Mouse (Mus musculus) embryo, embryonic 10.5 days (tissue): Measurements from ENCODE around the gene Ccnl2.

Experiments
- DNase-seq: peaks from one replicate; pipeline ENCODE4 v3.0.0-alpha.2; 2015; ENCODE audit warnings: low spot score

The Ccnl2 gene

GRCm38 (mm10) chr4:155790021-155790489, 22.2 kb upstream of the Ccnl2 start, which contains the start of gene Ankrd65:
Gene Ankrd65, plus strand, starts transcription at chr4:155790439.
- no peak for DNase-seq

- no peak for DNase-seq
Observed at GRCm38 (mm10) chr4:155790650-155791161, 21.6 kb upstream of the Ccnl2 start.

- no peak for DNase-seq
Observed at GRCm38 (mm10) chr4:155791240-155791933, 20.9 kb upstream of the Ccnl2 start.

GRCm38 (mm10) chr4:155793730-155794129, 18.6 kb upstream of the Ccnl2 start:
- DNase-seq, result no peak

- DNase-seq, result no peak
Observed at GRCm38 (mm10) chr4:155802075-155802474, 10.2 kb upstream of the Ccnl2 start.

GRCm38 (mm10) chr4:155802741-155803339, 9.4 kb upstream of the Ccnl2 start, which contains the start of gene Mrpl20:
Gene Mrpl20, plus strand, starts transcription at chr4:155802878.
- DNase-seq, result peak; percentile 59

- DNase-seq, result peak; percentile 97
Observed at GRCm38 (mm10) chr4:155803340-155804041, 8.8 kb upstream of the Ccnl2 start.

- no peak for DNase-seq
Observed at GRCm38 (mm10) chr4:155807841-155808240, 4.4 kb upstream of the Ccnl2 start.

GRCm38 (mm10) chr4:155812665-155813181, 434 bp downstream of the Ccnl2 start:
- peak; percentile 56 for DNase-seq

GRCm38 (mm10) chr4:155817533-155817932, 5.2 kb downstream of the Ccnl2 start:
- no peak for DNase-seq

- DNase-seq, result peak; percentile 51
Observed at GRCm38 (mm10) chr4:155821025-155821424, 8.7 kb downstream of the Ccnl2 start.

- no peak for DNase-seq
Observed at GRCm38 (mm10) chr4:155823443-155823842, 11.2 kb downstream of the Ccnl2 start.

GRCm38 (mm10) chr4:155829866-155830265, 17.6 kb downstream of the Ccnl2 start:
- DNase-seq, result no peak

- DNase-seq, result no peak
Observed at GRCm38 (mm10) chr4:155830596-155830995, 18.3 kb downstream of the Ccnl2 start.

GRCm38 (mm10) chr4:155831205-155831766, 19.0 kb downstream of the Ccnl2 start, which contains the start of gene Aurkaip1:
Gene Aurkaip1, plus strand, starts transcription at chr4:155831272.
- peak; percentile 98 for DNase-seq

- DNase-seq, result no peak
Observed at GRCm38 (mm10) chr4:155831831-155832230, 19.5 kb downstream of the Ccnl2 start.

GRCm38 (mm10) chr4:155832321-155832720, 20.0 kb downstream of the Ccnl2 start:
- DNase-seq, result no peak

- DNase-seq, result no peak
Observed at GRCm38 (mm10) chr4:155833234-155833633, 20.9 kb downstream of the Ccnl2 start.

- peak; percentile 87 for DNase-seq
Observed at GRCm38 (mm10) chr4:155833836-155834235, 21.5 kb downstream of the Ccnl2 start.

GRCm38 (mm10) chr4:155837404-155838010, 25.2 kb downstream of the Ccnl2 start:
- DNase-seq, result no peak
